Mouse (Mus musculus) gastrocnemius, adult 2 months (tissue): ENCODE measurements around the gene Hacd2. TPM values are rescaled to one million over a fixed set of nuclear protein-coding genes. Genes with fewer than 3 reads are reported as not detected.

Source experiments
- DNase-seq: peaks from one replicate; pipeline ENCODE4 v3.0.0; 2022
- H3K27ac ChIP-seq: fragments of 200-600 bp; 2 replicates; pipeline ENCODE4 v1.8.1; 2022; ENCODE audit warnings: mild to moderate bottlenecking
- H3K4me3 ChIP-seq: fragments of 200-600 bp; 2 replicates; pipeline ENCODE4 v1.8.1; 2022; ENCODE audit warnings: mild to moderate bottlenecking, moderate library complexity
- CTCF ChIP-seq: fragments of 200-600 bp; IDR thresholded peaks from 2 replicates; pipeline ENCODE4 v1.8.1; 2022; ENCODE audit warnings: antibody characterized with exemption, mild to moderate bottlenecking, moderate library complexity
- intact Hi-C: fragments of 180-260 bp; cut with DNase I; formaldehyde crosslinking; loops from one replicate; pipeline ENCODE4 v1.15.1; 2025
- total RNA-seq, 2 experiments: library from RNA; stranded (reverse); gene quantifications; 2 replicates each; pipeline ENCODE4 v1.2.3; 2021

The Hacd2 gene
- total RNA-seq, 2 experiments from 2014 or later: 1.8 TPM

- DNase-seq: peak; percentile 56
- peak; percentile 16; the same call in 1 of the 2 replicates for TF ChIP-seq CTCF
- Histone ChIP-seq H3K27ac (peak overlapping the region; percentile 70), H3K4me3 (peak overlapping the region; percentile 81)
- intact Hi-C loops: loop anchor here (1.0 to 5.0 kb wide), 3 partner anchors 45 to 115 kb away; no protein-coding TSS in a partner anchor
Observed at GRCm38 (mm10) chr16:35155391-35156305, 133.4 kb downstream of the Hacd2 start.

GRCm38 (mm10) chr16:35156306-35156695 lies 134.1 kb downstream of the Hacd2 start:
- H3K4me3 ChIP-seq: peak overlapping the region; percentile 81
- intact Hi-C loops: loop anchor here (1.0 to 5.0 kb wide), 3 partner anchors 46 to 114 kb away; no protein-coding TSS in a partner anchor
- H3K27ac ChIP-seq: peak overlapping the region; percentile 70
- peak; percentile 78 for DNase-seq
- peak; percentile 78 for TF ChIP-seq CTCF

- intact Hi-C loops: loop anchor here (1.0 to 5.0 kb wide), 3 partner anchors 46 to 113 kb away; no protein-coding TSS in a partner anchor
- DNase-seq: no peak
- TF ChIP-seq CTCF: no peak
- H3K4me3 ChIP-seq: peak overlapping the region; percentile 81
- H3K27ac ChIP-seq: peak overlapping the region; percentile 16; the same call in 1 of the 2 replicates
Observed at GRCm38 (mm10) chr16:35156832-35157231, 134.6 kb downstream of the Hacd2 start.

Other genes starting within 250 kb of the Hacd2 start
- 1 to 10 TPM; 1.6 to 1.8 TPM for gene Adcy5, start 132.4 kb downstream of the Hacd2 start, total RNA-seq